Mouse (Mus musculus) stomach, postnatal 0 days (tissue): ENCODE measurements around the gene Atp5j2.

Source experiments
- CTCF ChIP-seq: IDR thresholded peaks from 2 replicates; pipeline ENCODE4 v1.5.1; 2016; ENCODE audit warnings: antibody characterized with exemption, low read depth, mild to moderate bottlenecking, moderate library complexity
- EP300 ChIP-seq: optimal IDR thresholded peaks from 2 replicates; pipeline ENCODE3; 2016; ENCODE audit warnings: antibody characterized with exemption

- TF ChIP-seq EP300 (no peak), CTCF (no peak)
These were observed 26.8 kb upstream of the Atp5j2 start for GRCm38 (mm10) chr5:145218671-145219070.
